Mouse (Mus musculus) mesoderm, embryonic 11.5 days (tissue): ENCODE measurements around the gene Upk1b.

Experiments used
- DNase-seq: peaks from one replicate; pipeline ENCODE4 v3.0.0-alpha.2; 2012; ENCODE audit warnings: low read depth, low spot score

Gene Upk1b

DNA sequence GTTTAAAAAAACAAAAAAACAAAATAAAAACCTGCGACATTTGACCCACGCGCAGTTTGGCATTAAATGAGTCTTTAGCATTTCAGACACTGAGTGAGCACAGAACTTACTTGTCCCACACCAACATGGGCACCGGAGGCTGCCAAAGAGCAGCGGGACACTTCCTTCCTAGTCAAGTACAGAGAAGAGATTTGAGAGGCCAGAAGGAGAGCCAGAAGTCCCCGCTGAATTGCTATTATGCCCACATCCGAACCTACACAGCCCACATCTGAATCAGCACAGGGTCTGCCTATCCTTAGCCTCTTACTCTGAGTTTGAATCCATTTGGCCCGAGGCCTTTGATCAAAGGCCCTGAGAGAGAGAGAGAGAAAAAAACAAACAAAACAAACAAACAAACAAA, 75.9 kb downstream of the Upk1b start:
- no peak for DNase-seq
